Comparison of ENCODE assay signal across 17 mouse cellular contexts in the genomic region with DNA sequence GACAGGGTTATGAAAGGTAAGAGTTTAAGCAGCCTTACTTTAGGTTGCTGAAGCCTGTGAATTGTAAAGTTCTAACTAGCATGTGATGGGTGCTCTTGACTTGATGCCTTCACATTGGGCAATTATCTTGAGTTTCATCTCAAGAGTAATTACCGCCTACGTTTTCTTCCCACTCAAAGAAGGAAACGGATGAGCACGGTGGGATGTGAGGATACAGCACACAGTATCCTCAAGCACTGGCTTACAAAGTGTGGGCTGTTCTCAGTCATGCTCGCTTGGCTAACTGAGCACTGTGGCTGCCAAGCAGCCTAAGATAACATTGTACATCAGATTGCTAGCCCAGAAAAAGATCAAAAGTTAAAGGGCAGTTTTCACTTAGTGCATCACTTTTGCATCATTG.
A peak's percentile ranks its signal among the peaks of the same experiment; 100 is the strongest.
DNase-seq lines count a peak whose midpoint lies in the region.
"Had no signal": no experiment of that assay in that cellular context is flagged by ENCODE, and none has a peak within 500 bp of the region (broad histone marks: within the 10 kb centered on the region; RNA-seq: fewer than 3 reads in every experiment).

No protein-coding gene starts in this region.

- peak; percentile 1 to 11 for DNase-seq in frontal cortex, postnatal 36 days (ENCODE audit: low spot score in 2 of 2)
- DNase-seq in frontal cortex, postnatal 25 days (ENCODE audit: low spot score in 2 of 2): no peak
- DNase-seq in right cerebral cortex, adult 18-20 months: peak; percentile 29
- no peak for DNase-seq in right cerebral cortex, postnatal 14 days
- DNase-seq in brain, adult 2 months (ENCODE audit: low read depth, low spot score): peak; percentile 65
- DNase-seq in telencephalon, adult 2 months (ENCODE audit: low read depth, low spot score): peak; percentile 41
- DNase-seq: adrenal gland, adult 2 months; adrenal gland, postnatal 14 days; cerebellum, adult 11-12 months; cerebellum, adult 8-10 months; cerebellum, postnatal 10 days; cerebellum, postnatal 36 days; embryo, embryonic 11 days; gastrocnemius, postnatal 25 days; heart, adult 18-20 months; heart, postnatal 10 days; heart, postnatal 36 days had no signal

Comparison
In these comparisons a context has a peak if more than half of its experiments do, and no peak if none do; other contexts are left out.
1. DNase-seq: peak in frontal cortex, postnatal 36 days (2 of 2), right cerebral cortex, adult 18-20 months (single experiment), brain, adult 2 months (single experiment) and telencephalon, adult 2 months (single experiment); none in frontal cortex, postnatal 25 days (0 of 2) and right cerebral cortex, postnatal 14 days (single experiment).